Mouse (Mus musculus) ES-Bruce4 (cell line): ENCODE measurements around the gene Ldlr.

Experiments used
- CTCF ChIP-seq: IDR thresholded peaks from one replicate; pipeline ENCODE4 v1.8.1; 2011; ENCODE audit warnings: low read depth, low read length
- EP300 ChIP-seq: IDR thresholded peaks from 2 replicates; pipeline ENCODE4 v1.6.1; 2011; ENCODE audit warnings: low read depth, low read length; ENCODE audit not compliant: insufficient read depth

DNA sequence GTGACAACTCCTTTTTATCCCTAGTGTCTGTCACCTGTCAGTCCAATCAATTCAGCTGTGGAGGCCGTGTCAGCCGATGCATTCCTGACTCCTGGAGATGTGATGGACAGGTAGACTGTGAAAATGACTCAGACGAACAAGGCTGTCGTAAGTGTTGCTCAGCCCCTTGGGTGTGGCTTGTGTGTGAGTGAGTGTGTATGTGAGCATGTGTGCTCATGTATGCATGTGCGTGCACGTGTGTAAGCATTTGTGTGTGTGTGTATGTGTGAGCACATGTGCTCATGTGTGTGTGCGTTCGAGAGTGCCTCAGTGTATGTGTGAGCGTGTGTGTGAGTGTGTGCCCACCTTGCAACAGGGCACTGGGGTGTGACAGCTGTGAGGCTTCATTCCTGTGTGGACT, 9.0 kb downstream of the Ldlr start:
- TF ChIP-seq EP300 (no peak), CTCF (no peak)
